Mouse (Mus musculus) gastrocnemius, postnatal 36 days (tissue): Measurements from ENCODE around the gene Uchl5. TPM values are rescaled to one million over a fixed set of nuclear protein-coding genes. Genes with fewer than 3 reads are reported as not detected.

ENCODE experiments used
- total RNA-seq, 2 experiments: library from RNA; stranded (reverse); gene quantifications; 2 replicates each; pipeline ENCODE4 v1.2.3; 2021

Gene Uchl5
- total RNA-seq, 2 experiments from 2014 or later = 24.8 to 25.1 TPM

Other genes with a start within 250 kb of the Uchl5 start
- 1 to 10 TPM in 1 of 2 experiments, under 1 TPM in 1; 0.71 to 1.0 TPM for gene B3galt2, start 136.6 kb upstream of the Uchl5 start, total RNA-seq
- 10 to 100 TPM; 35.9 to 44.6 TPM for gene Cdc73, start 74.4 kb upstream of the Uchl5 start, total RNA-seq
- gene Glrx2, start 60.9 kb upstream of the Uchl5 start, total RNA-seq = 10 to 100 TPM; 78.4 to 82.3 TPM
- gene Trove2, start 204 bp upstream of the Uchl5 start, total RNA-seq = 1 to 10 TPM; 2.2 to 2.8 TPM
- 1 to 10 TPM; 6.9 to 7.9 TPM for gene Rgs2, start 226.9 kb downstream of the Uchl5 start, total RNA-seq